Mouse (Mus musculus): ENCODE measurements at regions not wholly inside any gene's neighbourhood (a gene's known extent, or its start where the extent isn't known, plus 50 kb on each side); places are given as distances from the start of the nearest gene placed in this dataset.

DNA sequence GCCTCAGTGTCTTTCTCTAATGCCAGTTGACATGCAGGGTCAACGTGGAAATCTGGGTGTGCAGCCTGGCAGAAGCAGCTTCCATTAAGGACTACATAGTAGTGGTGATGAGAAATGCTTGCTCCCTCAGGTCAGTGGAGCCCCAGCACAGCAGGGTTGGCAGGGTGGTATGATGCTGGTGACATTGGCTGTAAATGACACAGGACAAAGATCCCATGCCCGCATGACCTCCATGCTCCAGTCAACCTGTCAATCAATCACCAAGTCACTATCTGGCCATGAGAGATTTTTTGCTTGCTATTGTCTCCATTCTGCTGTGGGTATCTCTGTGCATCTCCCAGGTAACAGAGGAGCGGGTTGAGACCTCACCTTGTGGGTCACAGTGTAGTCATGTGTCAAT lies 146.2 kb upstream of the A530016L24Rik start:
- no peak overlapping the region for H3K27ac ChIP-seq (ENCODE audit: control insufficient read depth, insufficient read depth, low read depth, low read length)
- H3K4me1 ChIP-seq (ENCODE audit: control insufficient read depth, insufficient read depth, low read length), result no peaks in the 10 kb centered on the region
- H3K36me3 ChIP-seq (ENCODE audit: control insufficient read depth, insufficient read depth, low read length), result no peaks in the 10 kb centered on the region
- H3K27me3 ChIP-seq (ENCODE audit: control insufficient read depth, insufficient read depth, low read length), result no peaks in the 10 kb centered on the region
- TF ChIP-seq CTCF (IDR thresholded peaks at IDR 0.05; ENCODE audit: control insufficient read depth, insufficient read depth, insufficient replicate concordance, low read depth, low read length) (no peak), POLR2A (IDR thresholded peaks at IDR 0.05; ENCODE audit: control insufficient read depth, low read depth, low read length) (no peak)
- no peak overlapping the region for H3K4me3 ChIP-seq (ENCODE audit: control insufficient read depth, low read depth, low read length)

DNA sequence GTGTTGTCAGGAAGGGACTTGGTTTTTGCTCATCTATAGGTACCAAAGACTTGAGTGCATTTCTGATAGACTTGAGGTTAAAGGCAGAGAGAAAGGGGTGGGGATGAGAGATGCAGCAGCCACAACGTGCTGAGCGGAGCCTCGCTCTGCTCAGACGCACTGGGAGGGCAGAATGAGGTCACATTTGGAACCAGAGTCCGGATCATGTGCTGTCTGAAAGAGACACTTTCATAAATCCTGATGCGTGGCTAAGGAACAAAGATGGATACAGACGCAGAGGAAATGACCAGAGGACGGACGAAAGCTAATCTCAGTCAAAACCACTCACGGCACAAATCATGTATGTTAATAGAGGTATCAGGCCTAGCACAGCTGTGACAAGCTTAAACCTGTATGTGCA lies 145.0 kb upstream of the A530016L24Rik start:
- no peak overlapping the region for H3K27ac ChIP-seq (ENCODE audit: control insufficient read depth, insufficient read depth, low read depth, low read length)
- no peaks in the 10 kb centered on the region for H3K4me1 ChIP-seq (ENCODE audit: control insufficient read depth, insufficient read depth, low read length)
- no peaks in the 10 kb centered on the region for H3K36me3 ChIP-seq (ENCODE audit: control insufficient read depth, insufficient read depth, low read length)
- H3K4me3 ChIP-seq (ENCODE audit: control insufficient read depth, low read depth, low read length), result no peak overlapping the region
- TF ChIP-seq CTCF (IDR thresholded peaks at IDR 0.05; ENCODE audit: control insufficient read depth, insufficient read depth, insufficient replicate concordance, low read depth, low read length) (no peak), POLR2A (IDR thresholded peaks at IDR 0.05; ENCODE audit: control insufficient read depth, low read depth, low read length) (no peak)
- H3K27me3 ChIP-seq (ENCODE audit: control insufficient read depth, insufficient read depth, low read length), result no peaks in the 10 kb centered on the region

DNA sequence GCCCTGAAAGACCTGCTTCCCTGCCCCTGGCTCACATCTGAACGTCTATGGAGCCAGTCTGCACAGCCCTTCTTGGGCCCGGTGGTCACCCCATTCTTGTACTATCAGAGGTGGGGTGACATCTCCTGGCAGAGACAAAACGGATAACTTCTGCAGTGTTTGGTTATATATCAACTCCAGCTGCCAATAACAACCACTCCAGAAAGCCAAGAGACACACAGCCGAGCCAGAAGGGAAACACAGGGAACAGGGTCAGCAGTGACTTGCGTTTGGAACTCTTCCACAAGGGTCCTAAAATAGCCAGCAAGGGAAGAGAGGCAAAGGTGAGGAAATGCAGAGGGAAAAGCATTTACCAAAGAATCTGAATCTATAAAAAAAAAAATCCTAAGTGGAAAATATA lies 143.5 kb upstream of the A530016L24Rik start:
- H3K36me3 ChIP-seq (ENCODE audit: control insufficient read depth, insufficient read depth, low read length), result no peaks in the 10 kb centered on the region
- peaks cover 6% of the 10 kb centered on the region for H3K4me1 ChIP-seq (ENCODE audit: control insufficient read depth, insufficient read depth, low read length)
- no peak overlapping the region for H3K4me3 ChIP-seq (ENCODE audit: control insufficient read depth, low read depth, low read length)
- TF ChIP-seq POLR2A (IDR thresholded peaks at IDR 0.05; ENCODE audit: control insufficient read depth, low read depth, low read length), result no peak
- TF ChIP-seq CTCF (IDR thresholded peaks at IDR 0.05; ENCODE audit: control insufficient read depth, insufficient read depth, insufficient replicate concordance, low read depth, low read length), result no peak
- H3K27me3 ChIP-seq (ENCODE audit: control insufficient read depth, insufficient read depth, low read length), result no peaks in the 10 kb centered on the region
- H3K27ac ChIP-seq (ENCODE audit: control insufficient read depth, insufficient read depth, low read depth, low read length), result no peak overlapping the region

GRCm38 (mm10) chr12:112348116-112348515 lies 141.1 kb upstream of the A530016L24Rik start:
- H3K4me1 ChIP-seq (ENCODE audit: control insufficient read depth, insufficient read depth, low read length), result peaks cover 6% of the 10 kb centered on the region
- no peaks in the 10 kb centered on the region for H3K36me3 ChIP-seq (ENCODE audit: control insufficient read depth, insufficient read depth, low read length)
- no peaks in the 10 kb centered on the region for H3K27me3 ChIP-seq (ENCODE audit: control insufficient read depth, insufficient read depth, low read length)
- no peak overlapping the region for H3K4me3 ChIP-seq (ENCODE audit: control insufficient read depth, low read depth, low read length)
- no peak overlapping the region for H3K27ac ChIP-seq (ENCODE audit: control insufficient read depth, insufficient read depth, low read depth, low read length)
- TF ChIP-seq CTCF (IDR thresholded peaks at IDR 0.05; ENCODE audit: control insufficient read depth, insufficient read depth, insufficient replicate concordance, low read depth, low read length), result no peak
- TF ChIP-seq POLR2A (IDR thresholded peaks at IDR 0.05; ENCODE audit: control insufficient read depth, low read depth, low read length), result no peak

- Histone ChIP-seq H3K27me3 (ENCODE audit: control insufficient read depth, insufficient read depth, low read length) (no peaks in the 10 kb centered on the region), H3K4me3 (ENCODE audit: control insufficient read depth, low read depth, low read length) (no peak overlapping the region), H3K36me3 (ENCODE audit: control insufficient read depth, insufficient read depth, low read length) (no peaks in the 10 kb centered on the region), H3K4me1 (ENCODE audit: control insufficient read depth, insufficient read depth, low read length) (peaks cover 6% of the 10 kb centered on the region), H3K27ac (ENCODE audit: control insufficient read depth, insufficient read depth, low read depth, low read length) (no peak overlapping the region)
- TF ChIP-seq POLR2A (IDR thresholded peaks at IDR 0.05; ENCODE audit: control insufficient read depth, low read depth, low read length) (no peak), CTCF (IDR thresholded peaks at IDR 0.05; ENCODE audit: control insufficient read depth, insufficient read depth, insufficient replicate concordance, low read depth, low read length) (no peak)
Measured at GRCm38 (mm10) chr12:112349676-112350318, 139.5 kb upstream of the A530016L24Rik start.

DNA sequence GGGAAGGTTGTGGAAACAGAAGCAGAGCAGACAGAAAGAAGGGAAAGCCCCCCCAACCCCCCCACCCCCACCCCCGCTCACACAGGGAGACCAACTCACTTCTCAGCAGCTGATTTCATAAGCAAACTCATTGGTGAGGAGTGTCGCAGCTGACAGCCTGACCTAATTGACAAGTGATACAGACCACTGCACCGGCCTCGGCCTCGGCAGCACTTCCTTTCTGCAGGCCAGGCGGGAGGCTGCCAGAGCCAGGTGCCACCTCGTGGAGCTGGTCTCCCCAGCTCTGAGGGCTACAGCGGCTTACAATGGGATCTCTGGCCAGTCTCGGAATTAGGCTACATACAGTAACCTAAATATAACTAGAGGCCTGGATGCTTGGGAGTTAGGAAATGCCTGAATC lies 138.5 kb upstream of the A530016L24Rik start:
- Histone ChIP-seq H3K4me1 (ENCODE audit: control insufficient read depth, insufficient read depth, low read length) (peaks cover 6% of the 10 kb centered on the region), H3K36me3 (ENCODE audit: control insufficient read depth, insufficient read depth, low read length) (no peaks in the 10 kb centered on the region), H3K4me3 (ENCODE audit: control insufficient read depth, low read depth, low read length) (no peak overlapping the region), H3K27ac (ENCODE audit: control insufficient read depth, insufficient read depth, low read depth, low read length) (no peak overlapping the region), H3K27me3 (ENCODE audit: control insufficient read depth, insufficient read depth, low read length) (no peaks in the 10 kb centered on the region)
- TF ChIP-seq CTCF (IDR thresholded peaks at IDR 0.05; ENCODE audit: control insufficient read depth, insufficient read depth, insufficient replicate concordance, low read depth, low read length) (no peak), POLR2A (IDR thresholded peaks at IDR 0.05; ENCODE audit: control insufficient read depth, low read depth, low read length) (no peak)

- Histone ChIP-seq H3K27me3 (ENCODE audit: control insufficient read depth, insufficient read depth, low read length) (no peaks in the 10 kb centered on the region), H3K36me3 (ENCODE audit: control insufficient read depth, insufficient read depth, low read length) (no peaks in the 10 kb centered on the region), H3K4me3 (ENCODE audit: control insufficient read depth, low read depth, low read length) (no peak overlapping the region), H3K27ac (ENCODE audit: control insufficient read depth, insufficient read depth, low read depth, low read length) (no peak overlapping the region), H3K4me1 (ENCODE audit: control insufficient read depth, insufficient read depth, low read length) (no peaks in the 10 kb centered on the region)
- no peak for TF ChIP-seq POLR2A (IDR thresholded peaks at IDR 0.05; ENCODE audit: control insufficient read depth, low read depth, low read length)
- TF ChIP-seq CTCF (IDR thresholded peaks at IDR 0.05; ENCODE audit: control insufficient read depth, insufficient read depth, insufficient replicate concordance, low read depth, low read length), result no peak
Measured at GRCm38 (mm10) chr12:112363349-112363748, 125.9 kb upstream of the A530016L24Rik start.
